In genomic region chr5:106963584-106964512, GRCm38 (mm10) we compare ENCODE assay signal across 8 mouse cellular contexts. TPM values are rescaled to one million over a fixed set of nuclear protein-coding genes. Genes with fewer than 3 reads are reported as not detected.
A peak's percentile ranks its signal among the peaks of the same experiment; 100 is the strongest.
DNase-seq lines count a peak whose midpoint lies in the region; ATAC-seq and TF ChIP-seq lines count a peak whose summit lies in the region.

Cdc7 (plus strand) TSS chr5:106964322.

- ATAC-seq in forebrain, embryonic 12.5 days (ENCODE audit: low FRiP score), result peak; percentile 93
- ATAC-seq in liver, postnatal 0 days, result peak; percentile 92
- peak; percentile 93 for ATAC-seq in neural tube, embryonic 14.5 days (ENCODE audit: low read depth)

- TF ChIP-seq EP300 in CH12.LX (IDR thresholded peaks at IDR 0.05; ENCODE audit: low read length), result no peak
- no peak for TF ChIP-seq EP300 in liver, postnatal 0 days (IDR thresholded peaks at IDR 0.05; ENCODE audit: low read depth)

- dilution Hi-C loops in CH12.LX (cut with MboI; ENCODE audit: extremely low pct_ligation_motif_present, extremely low pct_unique_long_range_greater_than_20kb, low sequenced_read_pairs), result no loop called here

- H3K9ac ChIP-seq in CH12.LX (ENCODE audit: insufficient read depth, low read depth), result peak within 1 kb of the TSS; percentile 75
- H3K9ac ChIP-seq in forebrain, embryonic 12.5 days, result peak within 1 kb of the TSS; percentile 80
- H3K9ac ChIP-seq in liver, postnatal 0 days (replicated peaks), result peak within 1 kb of the TSS; percentile 73
- H3K9ac ChIP-seq in neural tube, embryonic 14.5 days (replicated peaks; ENCODE audit: low read depth, low read length), result peak within 1 kb of the TSS; percentile 77

- H3K4me3 ChIP-seq in CH12.LX (replicated peaks in 1 of 3; ENCODE audit: low read depth in 2 of 3, low read length in 2 of 3, poor library complexity in 1 of 3), result peak within 1 kb of the TSS; percentile 83 to 98 (median 86)
- peak within 1 kb of the TSS; percentile 70 for H3K4me3 ChIP-seq in forebrain, embryonic 12.5 days (replicated peaks)
- H3K4me3 ChIP-seq in liver, postnatal 0 days (ENCODE audit: low read depth, low read length), result peak within 1 kb of the TSS; percentile 74
- H3K4me3 ChIP-seq in neural tube, embryonic 14.5 days (ENCODE audit: low read depth, low read length), result peak within 1 kb of the TSS; percentile 93

- TF ChIP-seq POLR2A in CH12.LX (IDR thresholded peaks at IDR 0.05; ENCODE audit: low read depth, low read length), result peak; percentile 95

- intact Hi-C loops in heart, postnatal 10 days (cut with DNase I), result loop anchor here (10.0 kb wide), 1 partner anchor 99 kb away; no protein-coding TSS in a partner anchor

- peaks cover 4 to 18% of the 10 kb centered on the region in 2 experiments for H3K36me3 ChIP-seq in CH12.LX (replicated peaks in 1 of 2; ENCODE audit: control insufficient read depth in 1 of 2, insufficient read depth in 1 of 2, low read length in 1 of 2)
- no peaks in the 10 kb centered on the region for H3K36me3 ChIP-seq in forebrain, embryonic 12.5 days (replicated peaks)
- H3K36me3 ChIP-seq in liver, postnatal 0 days (replicated peaks; ENCODE audit: insufficient read depth, low read length), result peaks cover 3% of the 10 kb centered on the region; the same call in 1 of the 2 replicates
- no peaks in the 10 kb centered on the region for H3K36me3 ChIP-seq in neural tube, embryonic 14.5 days (ENCODE audit: control insufficient read depth, insufficient read depth, low read length)

- peak; percentile 90 for DNase-seq in CH12.LX (ENCODE audit: extremely low read depth)
- DNase-seq in c-Kit-positive CD71-positive TER-119-negative erythroid progenitor cells, embryonic 14.5 days (ENCODE audit: low read depth), result peak; percentile 89
- DNase-seq in heart, postnatal 10 days, result peak; percentile 96 to 97
- peak; percentile 75 for DNase-seq in large intestine, adult 2 months (ENCODE audit: low read depth, low spot score)
- peak; percentile 95 for DNase-seq in liver, postnatal 0 days
- peak; percentile 97 for DNase-seq in testis, postnatal 10 days (ENCODE audit: low spot score)

- WGBS in forebrain, embryonic 12.5 days, result 6% methylated on average over 52 of the region's 54 CpGs
- WGBS in large intestine, adult 2 months, result 5% methylated on average over 54 of the region's 54 CpGs
- WGBS in liver, postnatal 0 days (ENCODE audit: insufficient replicate concordance), result 5% methylated on average over 53 of the region's 54 CpGs
- WGBS in neural tube, embryonic 14.5 days, result 6% methylated on average over 54 of the region's 54 CpGs

- H3K4me1 ChIP-seq in CH12.LX (ENCODE audit: control insufficient read depth in 1 of 2, insufficient read depth in 2 of 2), result peaks cover 4 to 29% of the 10 kb centered on the region in 2 experiments; a peak in 3 of 4 replicates
- peaks cover 13% of the 10 kb centered on the region for H3K4me1 ChIP-seq in forebrain, embryonic 12.5 days
- peaks cover 7% of the 10 kb centered on the region for H3K4me1 ChIP-seq in liver, postnatal 0 days (ENCODE audit: insufficient read depth)
- H3K4me1 ChIP-seq in neural tube, embryonic 14.5 days (ENCODE audit: control insufficient read depth, insufficient read depth, low read length), result no peaks in the 10 kb centered on the region

- peak within 1 kb of the TSS; percentile 96 for H3K4me2 ChIP-seq in CH12.LX (ENCODE audit: insufficient read depth, low read depth, poor library complexity, severe bottlenecking)
- peak within 1 kb of the TSS; percentile 81 for H3K4me2 ChIP-seq in forebrain, embryonic 12.5 days
- peak within 1 kb of the TSS; percentile 87 for H3K4me2 ChIP-seq in liver, postnatal 0 days (ENCODE audit: low read depth, low read length)
- peak within 1 kb of the TSS; percentile 88 for H3K4me2 ChIP-seq in neural tube, embryonic 14.5 days (ENCODE audit: low read depth, low read length)

- H3K27me3 ChIP-seq in CH12.LX (replicated peaks), result no peaks in the 10 kb centered on the region
- H3K27me3 ChIP-seq in forebrain, embryonic 12.5 days, result no peaks in the 10 kb centered on the region
- no peaks in the 10 kb centered on the region for H3K27me3 ChIP-seq in liver, postnatal 0 days (ENCODE audit: insufficient read depth, low read length)
- no peaks in the 10 kb centered on the region for H3K27me3 ChIP-seq in neural tube, embryonic 14.5 days (ENCODE audit: control insufficient read depth, insufficient read depth, low read length)

- H3K27ac ChIP-seq in CH12.LX (ENCODE audit: insufficient read depth, low read depth), result peak within 1 kb of the TSS; percentile 14
- peak within 1 kb of the TSS; percentile 82 for H3K27ac ChIP-seq in forebrain, embryonic 12.5 days
- H3K27ac ChIP-seq in liver, postnatal 0 days (ENCODE audit: low read depth), result peak within 1 kb of the TSS; percentile 70
- peak within 1 kb of the TSS; percentile 73 for H3K27ac ChIP-seq in neural tube, embryonic 14.5 days (ENCODE audit: low read depth, low read length)

- TF ChIP-seq CTCF in CH12.LX (conservative IDR thresholded peaks at IDR 0.05 in 1 of 2, IDR thresholded peaks at IDR 0.05 in 1 of 2; ENCODE audit: low read depth in 2 of 2, low read length in 2 of 2), result no peak
- no peak for TF ChIP-seq CTCF in liver, postnatal 0 days (IDR thresholded peaks at IDR 0.05; ENCODE audit: low read depth)

- no peak for TF ChIP-seq RAD21 in CH12.LX (IDR thresholded peaks at IDR 0.05; ENCODE audit: low read depth, low read length)

- in situ Hi-C loops in CH12.LX (cut with MboI; ENCODE audit: low pct_ligation_motif_present, low pct_unique_long_range_greater_than_20kb, low sequenced_read_pairs), result no loop called here

- peaks cover 19% of the 10 kb centered on the region for H3K79me2 ChIP-seq in CH12.LX (replicated peaks; ENCODE audit: control insufficient read depth, extremely low read depth, insufficient read depth, poor library complexity, severe bottlenecking)

- H3K9me3 ChIP-seq in CH12.LX (replicated peaks; ENCODE audit: low read length), result no peaks in the 10 kb centered on the region
- H3K9me3 ChIP-seq in forebrain, embryonic 12.5 days, result no peaks in the 10 kb centered on the region
- H3K9me3 ChIP-seq in liver, postnatal 0 days (ENCODE audit: low read length), result 0 out of 2 replicates have a peak, but pooled peaks cover 2% of the 10 kb centered on the region
- H3K9me3 ChIP-seq in neural tube, embryonic 14.5 days (ENCODE audit: control insufficient read depth, low read length), result no peaks in the 10 kb centered on the region

TF ChIP-seq in CH12.LX, 34 proteins besides CTCF, POLR2A, EP300 and RAD21:
- TF ChIP-seq JUN (IDR thresholded peaks at IDR 0.05; ENCODE audit: insufficient read depth, low read depth, low read length), result no peak
- TF ChIP-seq TCF12 (IDR thresholded peaks at IDR 0.05; ENCODE audit: low read depth, low read length), result peak; percentile 78
- TF ChIP-seq NRF1 (IDR thresholded peaks at IDR 0.05; ENCODE audit: low read depth, low read length), result peak; percentile 95
- peak; percentile 82 for TF ChIP-seq ZMIZ1 (IDR thresholded peaks at IDR 0.05; ENCODE audit: low read depth, low read length)
- no peak for TF ChIP-seq GABPA (IDR thresholded peaks at IDR 0.05; ENCODE audit: insufficient replicate concordance, low read depth, low read length)
- peak; percentile 6; the same call in 1 of the 2 replicates for TF ChIP-seq UBTF (IDR thresholded peaks at IDR 0.05; ENCODE audit: low read depth, low read length)
- TF ChIP-seq NELFE (IDR thresholded peaks at IDR 0.05; ENCODE audit: low read depth, low read length), result peak; percentile 95
- TF ChIP-seq MAZ (IDR thresholded peaks at IDR 0.05; ENCODE audit: low read depth, low read length), result no peak
- peak; percentile 54; the same call in 1 of the 2 replicates for TF ChIP-seq MAX (IDR thresholded peaks at IDR 0.05; ENCODE audit: low read length)
- TF ChIP-seq SIN3A (IDR thresholded peaks at IDR 0.05; ENCODE audit: low read length), result 0 out of 2 replicates have a peak, but pooled peaks have one; percentile 3
- peak; percentile 72; the same call in 1 of the 2 replicates for TF ChIP-seq KAT2A (IDR thresholded peaks at IDR 0.05; ENCODE audit: insufficient replicate concordance, low read length)
- TF ChIP-seq TBP (conservative IDR thresholded peaks at IDR 0.05; ENCODE audit: low read depth, low read length), result peak; percentile 60; the same call in 1 of the 2 replicates
- TF ChIP-seq ZKSCAN1 (IDR thresholded peaks at IDR 0.05; ENCODE audit: borderline replicate concordance, low read depth, low read length), result no peak
- TF ChIP-seq IRF4 (IDR thresholded peaks at IDR 0.05; ENCODE audit: low read depth, low read length), result no peak
- TF ChIP-seq ZC3H11A (IDR thresholded peaks at IDR 0.05; ENCODE audit: low read depth, low read length), result no peak
- peak; percentile 51; the same call in 1 of the 2 replicates for TF ChIP-seq ELF1 (IDR thresholded peaks at IDR 0.05; ENCODE audit: low read depth, low read length)
- TF ChIP-seq E2F4 (IDR thresholded peaks at IDR 0.05; ENCODE audit: insufficient replicate concordance, low read depth, low read length), result peak; percentile 98
- peak; percentile 86; the same call in 1 of the 2 replicates for TF ChIP-seq POLR2AphosphoS2 (IDR thresholded peaks at IDR 0.05; ENCODE audit: low read depth, low read length)
- TF ChIP-seq HCFC1 (IDR thresholded peaks at IDR 0.05; ENCODE audit: low read depth, low read length), result peak; percentile 66

RNA-seq across cellular contexts. Expression of gene Cdc7, which starts in this region (rescaled TPM):
- 25.4 and 25.7 TPM in 2 replicates for total RNA-seq in CH12.LX (2012; rRNA removed)
- 42.6 and 46.5 TPM in 2 replicates for total RNA-seq in CH12.LX (2014; rRNA removed)
- 27.4 and 27.8 TPM in 2 replicates for polyA plus RNA-seq in CH12.LX (2012; ENCODE audit: insufficient read length, low read depth)
- 51.7 and 52.1 TPM in 2 replicates for polyA plus RNA-seq in forebrain, embryonic 12.5 days (2016; fragmentation: Nextera tagmentation; extraction: Ambion mirVana)
- 1 to 10 TPM; 3.1 to 4.6 TPM for total RNA-seq in heart, postnatal 10 days (2021)
- 5.6 and 7.2 TPM in 2 replicates for polyA plus RNA-seq in large intestine, adult 2 months (2012; rRNA removed)
- 4.9 and 6.2 TPM in 2 replicates for polyA plus RNA-seq in liver, postnatal 0 days (2015; fragmentation: Nextera tagmentation; extraction: Ambion mirVana)
- 50.6 and 51.8 TPM in 2 replicates for polyA plus RNA-seq in neural tube, embryonic 14.5 days (2014; fragmentation: Nextera tagmentation; extraction: Ambion mirVana)

Comparison
In these comparisons a context has a peak if more than half of its experiments do, and no peak if none do; other contexts are left out.
1. Peak in every context shown above with its lines: DNase-seq, ATAC-seq, H3K4me3 ChIP-seq and H3K27ac ChIP-seq.
2. RNA of gene Cdc7 (total RNA-seq): 25.4 to 46.5 TPM in CH12.LX; 3.1 to 4.6 TPM in heart, postnatal 10 days; every median in the first group is over 4 times any median in the second.
3. H3K27ac ChIP-seq: peak in every context shown above with its lines; median percentile 82 in forebrain, embryonic 12.5 days; 73 in neural tube, embryonic 14.5 days; 70 in liver, postnatal 0 days; 14 in CH12.LX.